Mouse (Mus musculus) CH12.LX (cell line): ENCODE measurements at regions not wholly inside any gene's neighbourhood (a gene's known extent, or its start where the extent isn't known, plus 50 kb on each side); places are given as distances from the start of the nearest gene placed in this dataset.

Source experiments
- DNase-seq: peaks from one replicate; pipeline ENCODE4 v3.0.0-alpha.2; 2013; ENCODE audit errors: extremely low read depth
- H3K27ac ChIP-seq: 2 replicates; pipeline ENCODE4 v1.5.1; 2012; ENCODE audit warnings: low read depth, mild to moderate bottlenecking, control low read depth, moderate library complexity; ENCODE audit not compliant: insufficient read depth
- H3K27me3 ChIP-seq: replicated peaks from 2 replicates; pipeline ENCODE3; 2012; ENCODE audit warnings: inconsistent platforms
- H3K36me3 ChIP-seq, 2 experiments: replicated peaks in 1 of 2; 2 replicates each; pipeline versions ENCODE3 to v1.6.1; 2012; ENCODE audit warnings: inconsistent platforms in 1 of 2, low read length in 1 of 2, mild to moderate bottlenecking in 1 of 2, mixed read lengths in 1 of 2, moderate library complexity in 1 of 2; ENCODE audit not compliant: control insufficient read depth in 1 of 2, insufficient read depth in 1 of 2
- H3K4me1 ChIP-seq, 2 experiments: 2 replicates each; pipeline ENCODE4 v1.6.1; 2012; ENCODE audit warnings: inconsistent platforms in 1 of 2, moderate library complexity in 1 of 2; ENCODE audit not compliant: insufficient read depth in 2 of 2, control insufficient read depth in 1 of 2
- H3K4me2 ChIP-seq: 2 replicates; pipeline ENCODE4 v1.6.1; 2012; ENCODE audit warnings: low read depth, mild to moderate bottlenecking, control low read depth; ENCODE audit not compliant: poor library complexity, insufficient read depth, severe bottlenecking
- H3K4me3 ChIP-seq, 3 experiments: fragments of 150-350 bp in 1 of 3; sonication (generic) in 1 of 3; replicated peaks in 1 of 3; 2 replicates each; pipeline versions ENCODE3 to v1.5.1; 2011 to 2012; ENCODE audit warnings: low read depth in 2 of 3, low read length in 2 of 3, mild to moderate bottlenecking in 2 of 3, moderate library complexity in 2 of 3, control low read depth in 1 of 3, improper control_type of control experiment in 1 of 3, inconsistent platforms in 1 of 3, mixed read lengths in 1 of 3; ENCODE audit not compliant: poor library complexity in 1 of 3
- H3K79me2 ChIP-seq: replicated peaks from 2 replicates; pipeline ENCODE4 v1.6.1; 2012; ENCODE audit warnings: mild to moderate bottlenecking, moderate library complexity; ENCODE audit not compliant: control insufficient read depth, poor library complexity, insufficient read depth, severe bottlenecking; ENCODE audit errors: extremely low read depth
- H3K9ac ChIP-seq: 2 replicates; pipeline ENCODE4 v1.6.1; 2012; ENCODE audit warnings: low read depth, mild to moderate bottlenecking, control low read depth, moderate library complexity; ENCODE audit not compliant: insufficient read depth
- H3K9me3 ChIP-seq: replicated peaks from 2 replicates; pipeline ENCODE3; 2012; ENCODE audit warnings: low read length, inconsistent platforms, mixed read lengths
- BHLHE40 ChIP-seq: IDR thresholded peaks from 2 replicates; pipeline ENCODE4 v1.6.1; 2011; ENCODE audit warnings: mild to moderate bottlenecking, low read depth, low read length, improper control_type of control experiment
- CTCF ChIP-seq, 2 experiments: IDR thresholded peaks in 1 of 2; conservative IDR thresholded peaks in 1 of 2; 2 replicates each; pipeline ENCODE4 v1.5.1; 2011 to 2012; ENCODE audit warnings: low read depth in 2 of 2, low read length in 2 of 2, improper control_type of control experiment in 1 of 2, inconsistent platforms in 1 of 2, mild to moderate bottlenecking in 1 of 2, moderate library complexity in 1 of 2
- ETS1 ChIP-seq: conservative IDR thresholded peaks from 2 replicates; pipeline ENCODE4 v1.6.1; 2012; ENCODE audit warnings: low read depth, mild to moderate bottlenecking, inconsistent platforms, low read length, improper control_type of control experiment, moderate library complexity
- GABPA ChIP-seq: IDR thresholded peaks from 2 replicates; pipeline ENCODE4 v1.6.1; 2012; ENCODE audit warnings: low read depth, low read length, improper control_type of control experiment, inconsistent platforms; ENCODE audit not compliant: insufficient replicate concordance
- HCFC1 ChIP-seq: IDR thresholded peaks from 2 replicates; pipeline ENCODE4 v1.6.1; 2012; ENCODE audit warnings: low read depth, mild to moderate bottlenecking, inconsistent platforms, low read length, improper control_type of control experiment
- IRF4 ChIP-seq: IDR thresholded peaks from 2 replicates; pipeline ENCODE4 v1.6.1; 2014; ENCODE audit warnings: low read depth, mild to moderate bottlenecking, inconsistent platforms, low read length, improper control_type of control experiment
- JUN ChIP-seq: IDR thresholded peaks from 2 replicates; pipeline ENCODE4 v1.6.1; 2011; ENCODE audit warnings: low read depth, mild to moderate bottlenecking, low read length, improper control_type of control experiment, moderate library complexity; ENCODE audit not compliant: insufficient read depth
- JUND ChIP-seq: conservative IDR thresholded peaks from 2 replicates; pipeline ENCODE4 v1.6.1; 2011; ENCODE audit warnings: low read depth, low read length, improper control_type of control experiment
- MEF2A ChIP-seq: IDR thresholded peaks from 2 replicates; pipeline ENCODE4 v1.6.1; 2014; ENCODE audit warnings: low read depth, mild to moderate bottlenecking, inconsistent platforms, low read length, improper control_type of control experiment, borderline replicate concordance
- MXI1 ChIP-seq: IDR thresholded peaks from 2 replicates; pipeline ENCODE4 v1.6.1; 2011; ENCODE audit warnings: mild to moderate bottlenecking, low read depth, low read length, improper control_type of control experiment
- MYC ChIP-seq: IDR thresholded peaks from 2 replicates; pipeline ENCODE4 v1.6.1; 2011; ENCODE audit warnings: low read depth, mild to moderate bottlenecking, improper control_type of control experiment, low read length
- NRF1 ChIP-seq: IDR thresholded peaks from 2 replicates; pipeline ENCODE4 v1.6.1; 2014; ENCODE audit warnings: low read depth, mild to moderate bottlenecking, inconsistent platforms, low read length, improper control_type of control experiment, moderate library complexity
- PAX5 ChIP-seq: IDR thresholded peaks from 2 replicates; pipeline ENCODE4 v1.6.1; 2012; ENCODE audit warnings: low read length, inconsistent platforms, mixed read lengths
- RAD21 ChIP-seq: IDR thresholded peaks from 2 replicates; pipeline ENCODE4 v1.6.1; 2011; ENCODE audit warnings: low read depth, mild to moderate bottlenecking, low read length, improper control_type of control experiment, moderate library complexity
- SIN3A ChIP-seq: IDR thresholded peaks from 2 replicates; pipeline ENCODE4 v1.6.1; 2012; ENCODE audit warnings: low read length, improper control_type of control experiment, inconsistent platforms
- SMC3 ChIP-seq: IDR thresholded peaks from 2 replicates; pipeline ENCODE4 v1.6.1; 2011; ENCODE audit warnings: low read depth, low read length, improper control_type of control experiment
- TBP ChIP-seq: conservative IDR thresholded peaks from 2 replicates; pipeline ENCODE4 v1.6.1; 2011; ENCODE audit warnings: low read depth, low read length, improper control_type of control experiment
- UBTF ChIP-seq: IDR thresholded peaks from 2 replicates; pipeline ENCODE4 v1.6.1; 2012; ENCODE audit warnings: low read depth, mild to moderate bottlenecking, inconsistent platforms, low read length, improper control_type of control experiment, moderate library complexity
- USF1 ChIP-seq: IDR thresholded peaks from 2 replicates; pipeline ENCODE4 v1.6.1; 2014; ENCODE audit warnings: low read depth, mild to moderate bottlenecking, inconsistent platforms, low read length, improper control_type of control experiment
- USF2 ChIP-seq: conservative IDR thresholded peaks from 2 replicates; pipeline ENCODE4 v1.6.1; 2011; ENCODE audit warnings: low read depth, low read length, improper control_type of control experiment
- dilution Hi-C: fragments of 300-500 bp; cut with MboI; formaldehyde crosslinking; loops from 2 replicates; pipeline ENCODE4 v1.14.3; 2020; ENCODE audit warnings: low sequenced_read_pairs; ENCODE audit not compliant: extremely low pct_unique_long_range_greater_than_20kb, extremely low pct_ligation_motif_present
- in situ Hi-C: fragments of 300-500 bp; cut with MboI; formaldehyde crosslinking; loops from 3 replicates; pipeline ENCODE4 v1.14.3; 2019; ENCODE audit warnings: low sequenced_read_pairs, low pct_ligation_motif_present, low pct_unique_long_range_greater_than_20kb, mixed read lengths

DNA sequence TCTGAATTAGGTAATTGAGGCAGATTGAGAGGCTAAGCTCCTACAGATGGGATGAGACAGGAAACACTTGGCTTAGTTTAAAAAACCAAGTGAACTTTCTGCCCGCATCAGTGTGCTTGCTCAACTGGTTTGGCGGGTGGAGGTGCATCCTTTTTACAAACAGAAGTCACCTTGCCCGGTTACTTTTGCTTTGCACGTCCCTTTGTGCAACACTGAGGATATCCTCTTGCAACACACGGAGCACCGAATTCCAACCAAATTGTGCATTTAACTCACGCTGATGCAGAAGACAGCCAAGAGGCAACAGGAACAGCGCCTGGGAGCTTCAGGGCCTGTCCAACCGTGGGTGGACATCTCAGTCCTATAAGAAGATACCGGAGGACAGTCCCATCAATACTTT is 80.6 kb upstream of the Kit start:
- TF ChIP-seq IRF4, result no peak
- TF ChIP-seq MYC, result no peak
- TF ChIP-seq PAX5, result no peak
- no peak for TF ChIP-seq USF1
- no peak for TF ChIP-seq SIN3A
- no peak for TF ChIP-seq MXI1
- TF ChIP-seq JUN, result no peak
- no peak for TF ChIP-seq JUND
- TF ChIP-seq UBTF, result no peak
- no peak for TF ChIP-seq MEF2A
- TF ChIP-seq TBP, result no peak
- no peak for TF ChIP-seq CTCF (conservative IDR thresholded peaks at IDR 0.05 in 1 of 2, IDR thresholded peaks at IDR 0.05 in 1 of 2; ENCODE audit: low read depth in 2 of 2, low read length in 2 of 2)
- no peak for TF ChIP-seq BHLHE40
- TF ChIP-seq NRF1, result no peak
- TF ChIP-seq, all 38 proteins: peak for 0
- Histone ChIP-seq H3K27me3 (no peaks in the 10 kb centered on the region), H3K4me3 (no peak overlapping the region), H3K9ac (no peak overlapping the region), H3K9me3 (no peaks in the 10 kb centered on the region), H3K27ac (no peak overlapping the region), H3K4me2 (no peak overlapping the region), H3K36me3 (no peaks in the 10 kb centered on the region), H3K4me1 (no peaks in the 10 kb centered on the region), H3K79me2 (no peaks in the 10 kb centered on the region)
- in situ Hi-C loops, result no loop called here
- dilution Hi-C loops, result no loop called here
- DNase-seq, result no peak

DNA sequence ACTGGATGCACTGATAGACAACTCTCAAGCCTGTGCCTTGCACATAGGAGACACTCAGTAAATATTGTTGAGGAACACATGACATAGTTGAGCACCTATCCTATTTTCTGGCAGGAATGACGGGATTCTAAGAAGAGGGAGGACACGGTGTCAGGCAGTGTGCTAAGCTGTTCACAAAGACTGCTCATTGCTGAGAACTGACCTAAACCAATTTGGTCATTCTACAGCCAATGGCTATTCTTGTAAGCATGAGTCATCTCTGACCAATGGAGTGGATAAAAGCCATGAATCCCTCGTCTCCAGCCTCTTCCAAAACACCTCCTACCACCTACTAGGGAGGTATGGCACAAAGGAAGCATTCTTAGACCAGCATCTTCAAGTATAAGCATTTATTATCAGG is 75.7 kb upstream of the Kit start:
- no peak for DNase-seq
- Histone ChIP-seq H3K36me3 (no peaks in the 10 kb centered on the region), H3K9me3 (no peaks in the 10 kb centered on the region), H3K27me3 (no peaks in the 10 kb centered on the region), H3K4me2 (no peak overlapping the region), H3K79me2 (no peaks in the 10 kb centered on the region), H3K9ac (no peak overlapping the region), H3K4me3 (no peak overlapping the region), H3K27ac (no peak overlapping the region), H3K4me1 (no peaks in the 10 kb centered on the region)
- TF ChIP-seq MEF2A (no peak), SIN3A (no peak), BHLHE40 (no peak), SMC3 (no peak), UBTF (no peak), GABPA (no peak), USF2 (no peak), JUN (no peak), HCFC1 (no peak), MYC (no peak), ETS1 (no peak), RAD21 (no peak)
- dilution Hi-C loops, result no loop called here
- in situ Hi-C loops, result no loop called here
